Mouse (Mus musculus) T-helper 2 cell (primary cell): ENCODE results near the gene Gm13285.
"Not testable (repeated sequence)": the region's sequence is repeated elsewhere in the genome, so short reads cannot be mapped to it uniquely, and the experiment has no call there.

ENCODE experiments used
- in situ Hi-C: fragments of 300-600 bp; cut with MboI, MseI; formaldehyde crosslinking; loops from one replicate; pipeline ENCODE4 v1.15.1; 2025; ENCODE audit warnings: high pct_unique_total_duplicates

The Gm13285 gene

DNA sequence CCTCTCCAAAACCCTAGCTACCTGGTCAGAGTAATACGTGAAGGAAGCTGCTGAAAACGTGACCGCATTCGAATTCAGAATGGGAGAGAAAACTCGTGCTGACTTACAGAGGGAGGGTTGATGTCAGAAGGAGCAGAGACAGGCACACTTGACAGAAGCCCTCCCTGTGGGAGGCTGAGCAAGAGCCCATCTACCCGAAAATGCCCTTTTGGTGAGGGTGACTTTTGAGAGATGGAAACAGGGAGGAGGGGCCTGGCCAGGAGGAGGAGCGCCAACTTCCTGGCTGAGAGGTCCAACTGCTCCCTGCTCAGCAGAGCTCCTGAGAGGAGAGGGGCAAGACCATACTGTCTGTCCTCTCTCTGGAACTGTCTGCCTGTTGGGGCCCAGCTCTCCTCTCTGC, at the start of gene Gm13285:
Gene Gm13285 (plus strand): TSS at position 301 of the 400 bp plus-strand sequence.
- in situ Hi-C loops = loop anchor here (25.0 kb wide), 1 partner anchor 787 kb away; no protein-coding TSS in a partner anchor

DNA sequence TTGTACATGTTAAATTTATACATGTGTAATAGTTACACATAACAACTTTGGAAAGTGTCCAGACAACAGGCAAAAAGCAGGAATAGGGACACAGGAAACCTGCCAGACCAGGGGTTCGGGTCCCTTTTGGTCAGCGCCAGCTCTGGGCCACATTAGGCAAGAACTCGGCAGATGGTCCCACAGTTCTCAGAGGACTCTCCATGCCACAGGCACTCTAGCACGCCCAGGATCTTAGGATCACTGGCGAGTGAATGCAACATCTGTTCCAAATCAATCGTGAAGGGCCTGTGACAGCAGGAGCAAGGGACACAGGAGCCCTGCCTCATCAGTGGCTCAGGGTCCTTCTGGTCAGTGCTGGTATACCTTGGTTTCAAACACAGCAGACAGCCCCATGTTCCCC, 49.5 kb upstream of the Gm13285 start:
- in situ Hi-C loops = loop anchor here (5.0 kb wide), 1 partner anchor 37 kb away; the partner anchor contains the start of genes Gm13276 and Gm13277

DNA sequence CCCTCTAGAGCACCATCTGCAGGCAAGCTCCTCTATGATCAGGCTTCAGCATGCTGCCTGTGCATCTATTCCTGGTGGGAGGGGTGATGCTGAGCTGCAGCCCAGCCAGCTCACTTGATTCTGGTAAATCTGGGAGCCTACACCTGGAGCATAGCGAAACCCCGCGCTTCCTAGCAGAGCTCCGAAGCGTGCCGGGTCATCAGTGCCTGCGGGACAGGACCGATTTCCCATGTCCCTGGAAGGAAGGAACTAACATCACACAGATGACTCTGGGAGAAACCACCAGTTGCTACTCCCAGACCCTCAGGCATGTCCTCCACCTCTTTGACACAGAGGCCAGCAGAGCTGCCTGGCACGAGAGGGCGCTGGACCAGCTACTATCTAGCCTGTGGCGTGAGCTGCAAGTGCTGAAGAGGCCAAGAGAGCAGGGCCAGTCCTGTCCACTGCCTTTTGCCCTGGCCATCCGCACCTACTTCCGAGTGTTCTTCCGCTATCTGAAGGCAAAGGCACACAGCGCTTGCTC, 44.6 kb upstream of the Gm13285 start, which contains the start of gene Gm13271:
Gene Gm13271 (plus strand): TSS at position 51 of the 523 bp plus-strand sequence.
- in situ Hi-C loops = loop anchor here (5.0 kb wide), 1 partner anchor 32 kb away; the partner anchor contains the start of genes Gm13276 and Gm13277

DNA sequence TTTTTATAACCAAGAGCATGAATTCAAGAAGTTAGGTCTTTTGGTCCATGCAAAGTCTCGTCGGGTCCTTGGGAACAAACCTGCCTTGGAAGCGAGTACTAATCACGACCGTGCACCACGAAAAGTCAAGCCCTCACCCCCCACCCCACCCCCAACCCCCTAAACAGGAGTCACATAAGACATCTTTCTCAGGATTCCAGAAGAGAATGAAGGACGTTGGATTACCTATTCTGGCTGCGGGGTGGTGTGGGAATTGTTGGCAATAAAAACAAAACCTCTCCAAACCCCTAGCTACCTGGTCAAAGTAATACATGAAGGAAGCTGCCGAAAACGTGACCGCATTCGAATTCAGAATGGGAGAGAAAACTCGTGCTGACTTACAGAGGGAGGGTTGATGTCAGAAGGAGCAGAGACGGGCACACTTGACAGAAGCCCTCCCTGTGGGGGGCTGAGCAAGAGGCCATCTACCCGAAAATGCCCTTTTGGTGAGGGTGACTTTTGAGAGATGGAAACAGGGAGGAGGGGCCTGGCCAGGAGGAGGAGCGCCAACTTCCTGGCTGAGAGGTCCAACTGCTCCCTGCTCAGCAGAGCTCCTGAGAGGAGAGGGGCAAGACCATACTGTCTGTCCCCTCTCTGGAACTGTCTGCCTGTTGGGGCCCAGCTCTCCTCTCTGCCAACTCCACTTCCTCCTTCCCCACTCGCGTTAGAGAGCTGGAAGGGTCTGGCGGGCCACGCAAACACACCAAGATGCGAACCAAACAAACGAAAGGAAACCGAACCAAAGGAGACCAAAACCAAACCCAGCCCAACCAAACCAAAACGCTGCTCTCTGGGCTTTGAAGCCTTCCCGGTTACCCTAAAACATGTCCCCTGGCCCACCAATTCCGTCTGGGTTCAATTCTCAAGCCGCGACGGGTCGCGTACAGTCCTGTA, 42.6 kb upstream of the Gm13285 start:
- in situ Hi-C loops = not testable (repeated sequence)

GRCm38 (mm10) chr4:88757628-88758031, 41.8 kb upstream of the Gm13285 start:
- in situ Hi-C loops = not testable (repeated sequence)

GRCm38 (mm10) chr4:88758751-88759150, 40.7 kb upstream of the Gm13285 start:
- in situ Hi-C loops = not testable (repeated sequence)

GRCm38 (mm10) chr4:88759610-88760268, 39.7 kb upstream of the Gm13285 start, which contains the start of gene Gm13283:
Gene Gm13283 (plus strand): TSS chr4:88760119.
- in situ Hi-C loops = not testable (repeated sequence)

DNA sequence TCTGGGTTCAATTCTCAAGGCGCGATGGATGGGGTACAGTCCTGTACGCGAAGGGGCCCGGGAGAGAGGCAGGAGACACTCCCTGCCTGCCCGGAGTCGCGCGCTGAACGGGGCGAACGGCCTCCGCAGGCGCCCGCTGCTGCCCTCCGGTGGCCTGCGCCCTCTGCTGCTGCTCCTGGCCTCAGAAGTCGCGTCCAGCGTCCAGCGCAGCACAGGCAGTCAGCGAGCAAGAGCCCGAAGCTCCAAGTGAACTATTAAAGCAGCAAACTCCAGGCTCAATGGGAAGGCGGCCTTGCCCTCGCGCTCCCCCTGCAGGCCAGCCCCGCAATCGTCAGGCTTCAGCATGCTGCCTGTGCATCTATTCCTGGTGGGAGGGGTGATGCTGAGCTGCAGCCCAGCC, 39.0 kb upstream of the Gm13285 start:
- in situ Hi-C loops = not testable (repeated sequence)

GRCm38 (mm10) chr4:88761776-88762175, 37.7 kb upstream of the Gm13285 start:
- in situ Hi-C loops = not testable (repeated sequence)

DNA sequence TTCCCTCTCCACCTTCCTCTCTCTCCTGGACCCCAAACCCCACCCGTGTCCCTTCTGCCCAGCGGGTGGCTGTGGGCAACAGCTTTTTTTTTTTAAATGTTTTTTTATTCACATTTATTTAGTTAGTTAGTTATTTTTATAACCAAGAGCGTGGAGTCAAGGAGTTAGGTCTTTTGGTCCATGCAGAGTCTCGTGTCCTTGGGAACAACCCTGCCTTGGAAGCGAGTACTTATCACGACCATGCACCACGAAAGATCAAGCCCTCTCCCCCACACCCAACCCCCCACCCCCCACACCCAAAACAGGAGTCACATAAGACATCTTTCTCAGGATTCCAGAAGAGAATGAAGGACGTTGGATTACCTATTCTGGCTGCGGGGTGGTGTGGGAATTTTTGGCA, 37.1 kb upstream of the Gm13285 start:
- in situ Hi-C loops = not testable (repeated sequence)

DNA sequence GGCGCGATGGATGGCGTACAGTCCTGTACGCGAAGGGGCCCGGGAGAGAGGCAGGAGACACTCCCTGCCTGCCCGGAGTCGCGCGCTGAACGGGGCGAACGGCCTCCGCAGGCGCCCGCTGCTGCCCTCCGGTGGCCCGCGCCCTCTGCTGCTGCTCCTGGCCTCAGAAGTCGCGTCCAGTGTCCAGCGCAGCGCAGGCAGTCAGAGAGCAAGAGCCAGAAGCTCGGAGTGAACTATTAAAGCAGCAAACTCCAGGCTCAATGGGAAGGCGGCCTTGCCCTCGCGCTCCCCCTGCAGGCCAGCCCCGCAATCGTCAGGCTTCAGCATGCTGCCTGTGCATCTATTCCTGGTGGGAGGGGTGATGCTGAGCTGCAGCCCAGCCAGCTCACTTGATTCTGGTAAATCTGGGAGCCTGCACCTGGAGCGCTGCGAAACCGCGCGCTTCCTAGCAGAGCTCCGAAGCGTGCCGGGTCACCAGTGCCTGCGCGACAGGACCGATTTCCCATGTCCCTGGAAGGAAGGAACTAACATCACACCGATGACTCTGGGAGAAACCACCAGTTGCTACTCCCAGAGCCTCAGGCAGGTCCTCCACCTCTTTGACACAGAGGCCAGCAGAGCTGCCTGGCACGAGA, 36.0 kb upstream of the Gm13285 start:
- in situ Hi-C loops = not testable (repeated sequence)

DNA sequence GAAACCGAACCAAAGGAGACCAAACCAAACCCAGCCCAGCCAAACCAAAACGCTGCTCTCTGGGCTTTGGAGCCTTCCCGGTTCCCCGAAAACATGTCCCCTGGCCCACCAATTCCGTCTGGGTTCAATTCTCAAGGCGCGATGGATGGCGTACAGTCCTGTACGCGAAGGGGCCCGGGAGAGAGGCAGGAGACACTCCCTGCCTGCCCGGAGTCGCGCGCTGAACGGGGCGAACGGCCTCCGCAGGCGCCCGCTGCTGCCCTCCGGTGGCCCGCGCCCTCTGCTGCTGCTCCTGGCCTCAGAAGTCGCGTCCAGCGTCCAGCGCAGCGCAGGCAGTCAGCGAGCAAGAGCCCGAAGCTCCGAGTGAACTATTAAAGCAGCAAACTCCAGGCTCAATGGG, 25.9 kb upstream of the Gm13285 start, which contains the start of gene Gm13290:
Gene Gm13290 (plus strand): TSS at position 301 of the 400 bp plus-strand sequence.
- in situ Hi-C loops = not testable (repeated sequence)

GRCm38 (mm10) chr4:88776622-88777021, 22.8 kb upstream of the Gm13285 start, which contains the start of gene Gm13289:
Gene Gm13289 (plus strand): TSS chr4:88776922.
- in situ Hi-C loops = loop anchor here (25.0 kb wide), 1 partner anchor 764 kb away; no protein-coding TSS in a partner anchor

DNA sequence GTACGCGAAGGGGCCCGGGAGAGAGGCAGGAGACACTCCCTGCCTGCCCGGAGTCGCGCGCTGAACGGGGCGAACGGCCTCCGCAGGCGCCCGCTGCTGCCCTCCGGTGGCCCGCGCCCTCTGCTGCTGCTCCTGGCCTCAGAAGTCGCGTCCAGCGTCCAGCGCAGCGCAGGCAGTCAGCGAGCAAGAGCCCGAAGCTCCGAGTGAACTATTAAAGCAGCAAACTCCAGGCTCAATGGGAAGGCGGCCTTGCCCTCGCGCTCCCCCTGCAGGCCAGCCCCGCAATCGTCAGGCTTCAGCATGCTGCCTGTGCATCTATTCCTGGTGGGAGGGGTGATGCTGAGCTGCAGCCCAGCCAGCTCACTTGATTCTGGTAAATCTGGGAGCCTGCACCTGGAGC, 19.9 kb upstream of the Gm13285 start, which contains the start of gene Gm13272:
Gene Gm13272 (plus strand): TSS at position 301 of the 400 bp plus-strand sequence.
- in situ Hi-C loops = loop anchor here (25.0 kb wide), 1 partner anchor 767 kb away; no protein-coding TSS in a partner anchor

DNA sequence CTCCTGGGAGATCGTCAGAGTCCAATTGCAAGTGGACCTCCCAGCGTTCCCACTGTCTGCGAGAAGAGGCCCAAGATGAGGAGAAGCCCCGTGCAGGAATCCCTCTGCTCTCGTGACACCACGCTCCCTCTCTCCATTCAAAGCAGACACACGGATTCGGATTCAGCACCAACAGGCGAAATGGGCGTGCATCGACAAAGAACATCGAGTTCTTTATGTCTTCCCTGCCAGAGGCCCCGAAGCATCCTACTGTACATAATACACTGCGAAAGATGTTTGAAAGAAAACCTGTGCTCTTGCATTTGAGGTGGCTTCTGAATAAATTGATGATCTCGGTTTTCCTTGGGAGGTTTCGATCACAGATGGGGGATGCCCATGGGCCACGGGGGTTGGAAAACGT, 19.1 kb upstream of the Gm13285 start:
- in situ Hi-C loops = loop anchor here (25.0 kb wide), 1 partner anchor 768 kb away; no protein-coding TSS in a partner anchor

- in situ Hi-C loops = loop anchor here (25.0 kb wide), 1 partner anchor 770 kb away; no protein-coding TSS in a partner anchor
Observed at GRCm38 (mm10) chr4:88781831-88782230, 17.6 kb upstream of the Gm13285 start, which contains the start of gene Ifnz. Gene Ifnz (plus strand): TSS chr4:88782131.

GRCm38 (mm10) chr4:88782335-88782734, 17.1 kb upstream of the Gm13285 start:
- in situ Hi-C loops = loop anchor here (25.0 kb wide), 1 partner anchor 770 kb away; no protein-coding TSS in a partner anchor

GRCm38 (mm10) chr4:88785409-88785808, 14.1 kb upstream of the Gm13285 start, which contains the start of gene Gm13276:
Gene Gm13276 (plus strand): TSS chr4:88785709.
- in situ Hi-C loops = loop anchor here (5.0 to 25.0 kb wide), 2 partner anchors 33 to 773 kb away; partner anchors contain the start of gene Gm13271

GRCm38 (mm10) chr4:88788402-88788801, 11.1 kb upstream of the Gm13285 start, which contains the start of gene Gm13277:
Gene Gm13277 (plus strand): TSS chr4:88788632.
- in situ Hi-C loops = loop anchor here (5.0 to 25.0 kb wide), 2 partner anchors 36 to 776 kb away; partner anchors contain the start of gene Gm13271

DNA sequence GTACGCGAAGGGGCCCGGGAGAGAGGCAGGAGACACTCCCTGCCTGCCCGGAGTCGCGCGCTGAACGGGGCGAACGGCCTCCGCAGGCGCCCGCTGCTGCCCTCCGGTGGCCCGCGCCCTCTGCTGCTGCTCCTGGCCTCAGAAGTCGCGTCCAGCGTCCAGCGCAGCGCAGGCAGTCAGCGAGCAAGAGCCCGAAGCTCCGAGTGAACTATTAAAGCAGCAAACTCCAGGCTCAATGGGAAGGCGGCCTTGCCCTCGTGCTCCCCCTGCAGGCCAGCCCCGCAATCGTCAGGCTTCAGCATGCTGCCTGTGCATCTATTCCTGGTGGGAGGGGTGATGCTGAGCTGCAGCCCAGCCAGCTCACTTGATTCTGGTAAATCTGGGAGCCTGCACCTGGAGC, 8.2 kb upstream of the Gm13285 start, which contains the start of gene Gm13278:
Gene Gm13278 (plus strand): TSS at position 301 of the 400 bp plus-strand sequence.
- in situ Hi-C loops = loop anchor here (25.0 kb wide), 1 partner anchor 779 kb away; no protein-coding TSS in a partner anchor
